Mouse (Mus musculus) forebrain, embryonic 11.5 days (tissue): ENCODE measurements around the gene Prdm16. TPM values are rescaled to one million over a fixed set of nuclear protein-coding genes. Genes with fewer than 3 reads are reported as not detected.

Experiments used
- ATAC-seq: fragments of 200-750 bp; cut with Nextera tagmentation; replicated peaks from 2 replicates; pipeline ENCODE4 v1.8.0; 2017; ENCODE audit warnings: moderate TSS enrichment; ENCODE audit not compliant: low FRiP score
- DNase-seq: peaks from one replicate; pipeline ENCODE4 v3.0.0-alpha.2; 2017; ENCODE audit warnings: low spot score
- H3K27ac ChIP-seq: fragments of 300-500 bp; sonication (generic); 2 replicates; pipeline ENCODE4 v1.5.1; 2014; ENCODE audit warnings: low read depth, low read length
- H3K27me3 ChIP-seq: fragments of 300-500 bp; sonication (generic); 2 replicates; pipeline ENCODE4 v1.6.1; 2014; ENCODE audit warnings: mild to moderate bottlenecking, low read length, mixed read lengths; ENCODE audit not compliant: control insufficient read depth, insufficient read depth
- H3K36me3 ChIP-seq: fragments of 300-500 bp; sonication (generic); 2 replicates; pipeline ENCODE4 v1.6.1; 2014; ENCODE audit warnings: mild to moderate bottlenecking, low read length, moderate library complexity, mixed read lengths; ENCODE audit not compliant: control insufficient read depth, insufficient read depth
- H3K4me1 ChIP-seq: fragments of 300-500 bp; sonication (generic); replicated peaks from 2 replicates; pipeline ENCODE4 v1.6.1; 2014; ENCODE audit warnings: low read length, mixed read lengths; ENCODE audit not compliant: control insufficient read depth, insufficient read depth
- H3K4me2 ChIP-seq: fragments of 300-500 bp; sonication (generic); 2 replicates; pipeline ENCODE4 v1.6.1; 2014; ENCODE audit warnings: low read depth, mild to moderate bottlenecking, low read length, moderate library complexity, mixed read lengths; ENCODE audit not compliant: severe bottlenecking
- H3K4me3 ChIP-seq: fragments of 300-500 bp; sonication (generic); 2 replicates; pipeline ENCODE4 v1.5.1; 2014; ENCODE audit warnings: low read depth, low read length
- H3K9ac ChIP-seq: fragments of 300-500 bp; sonication (generic); 2 replicates; pipeline ENCODE4 v1.6.1; 2014; ENCODE audit warnings: low read length
- H3K9me3 ChIP-seq: fragments of 300-500 bp; sonication (generic); 2 replicates; pipeline ENCODE4 v1.6.1; 2016; ENCODE audit warnings: low read length, mixed read lengths; ENCODE audit not compliant: control insufficient read depth
- WGBS: fragments of 180-500 bp; shearing (Covaris S2); extraction: QIAGEN DNeasy Blood & Tissue Kit; methylation state at CpG from one replicate; pipeline ENCODE4 v1.1.7; 2014; 5-methylcytosine and 5-hydroxymethylcytosine counted together
- polyA plus RNA-seq: library from polyadenylated mRNA; unstranded; fragments of >200 nt; fragmentation: Nextera tagmentation; extraction: Ambion mirVana; gene quantifications from 2 replicates; pipeline ENCODE4 v1.2.1, GENCODE M21; 2014

The Prdm16 gene
- polyA plus RNA-seq, 1 experiment from 2014 or later, result 49.3 TPM

GRCm38 (mm10) chr4:154360850-154361249 is 275.8 kb downstream of the Prdm16 start:
- H3K27me3 ChIP-seq, result no peaks in the 10 kb centered on the region
- H3K4me3 ChIP-seq, result no peak overlapping the region
- H3K9ac ChIP-seq, result no peak overlapping the region
- WGBS, result 72% methylated on average over 3 of the region's 3 CpGs
- H3K36me3 ChIP-seq, result no peaks in the 10 kb centered on the region; the same call in 1 of the 2 replicates
- no peak overlapping the region for H3K4me2 ChIP-seq
- peaks cover 6% of the 10 kb centered on the region; the same call in 1 of the 2 replicates for H3K4me1 ChIP-seq
- no peaks in the 10 kb centered on the region for H3K9me3 ChIP-seq
- no peak for DNase-seq
- H3K27ac ChIP-seq, result no peak overlapping the region
- no peak for ATAC-seq

- ATAC-seq, result no peak
- H3K27me3 ChIP-seq, result no peaks in the 10 kb centered on the region
Observed at GRCm38 (mm10) chr4:154360441-154360840, 276.2 kb downstream of the Prdm16 start.

GRCm38 (mm10) chr4:154359762-154360300 is 276.8 kb downstream of the Prdm16 start:
- no peaks in the 10 kb centered on the region for H3K27me3 ChIP-seq
- ATAC-seq (no peak), DNase-seq (no peak)
- no peaks in the 10 kb centered on the region for H3K9me3 ChIP-seq
- no peak overlapping the region for H3K9ac ChIP-seq
- no peaks in the 10 kb centered on the region for H3K36me3 ChIP-seq
- H3K4me2 ChIP-seq, result no peak overlapping the region
- H3K27ac ChIP-seq, result no peak overlapping the region
- WGBS, result 75% methylated on average over 9 of the region's 9 CpGs
- no peak overlapping the region for H3K4me3 ChIP-seq
- peaks cover 6% of the 10 kb centered on the region; the same call in 1 of the 2 replicates for H3K4me1 ChIP-seq

More at GRCm38 (mm10) chr4:154360441-154360840, 276.2 kb downstream of the Prdm16 start:
- Histone ChIP-seq H3K4me3 (no peak overlapping the region), H3K9me3 (no peaks in the 10 kb centered on the region), H3K27ac (no peak overlapping the region), H3K36me3 (no peaks in the 10 kb centered on the region), H3K9ac (no peak overlapping the region), H3K4me1 (peaks cover 6% of the 10 kb centered on the region; the same call in 1 of the 2 replicates), H3K4me2 (no peak overlapping the region)
- no peak for DNase-seq
- 86% methylated on average over 6 of the region's 7 CpGs for WGBS

- 53% methylated on average over 11 of the region's 11 CpGs for WGBS
- no peak for ATAC-seq
- no peaks in the 10 kb centered on the region for H3K27me3 ChIP-seq
- H3K9me3 ChIP-seq, result no peaks in the 10 kb centered on the region
- H3K36me3 ChIP-seq, result no peaks in the 10 kb centered on the region
- DNase-seq, result no peak
- H3K27ac ChIP-seq, result no peak overlapping the region
- H3K4me2 ChIP-seq, result no peak overlapping the region
- peaks cover 6% of the 10 kb centered on the region; the same call in 1 of the 2 replicates for H3K4me1 ChIP-seq
- no peak overlapping the region for H3K9ac ChIP-seq
- no peak overlapping the region for H3K4me3 ChIP-seq
Observed at GRCm38 (mm10) chr4:154358816-154359215, 277.9 kb downstream of the Prdm16 start.

GRCm38 (mm10) chr4:154358370-154358769 is 278.3 kb downstream of the Prdm16 start:
- H3K9ac ChIP-seq, result no peak overlapping the region
- H3K9me3 ChIP-seq, result no peaks in the 10 kb centered on the region
- ATAC-seq (no peak), DNase-seq (no peak)
- no peak overlapping the region for H3K4me3 ChIP-seq
- H3K4me1 ChIP-seq, result peaks cover 6% of the 10 kb centered on the region; the same call in 1 of the 2 replicates
- 80% methylated on average over 5 of the region's 5 CpGs for WGBS
- H3K27me3 ChIP-seq, result no peaks in the 10 kb centered on the region
- H3K4me2 ChIP-seq, result no peak overlapping the region
- H3K27ac ChIP-seq, result no peak overlapping the region
- H3K36me3 ChIP-seq, result no peaks in the 10 kb centered on the region

- 93% methylated on average over 5 of the region's 5 CpGs for WGBS
- Histone ChIP-seq H3K9ac (no peak overlapping the region), H3K27ac (no peak overlapping the region), H3K36me3 (no peaks in the 10 kb centered on the region), H3K9me3 (no peaks in the 10 kb centered on the region), H3K27me3 (no peaks in the 10 kb centered on the region), H3K4me3 (no peak overlapping the region), H3K4me2 (no peak overlapping the region), H3K4me1 (peaks cover 6% of the 10 kb centered on the region; the same call in 1 of the 2 replicates)
- ATAC-seq (no peak), DNase-seq (no peak)
Observed at GRCm38 (mm10) chr4:154355408-154355807, 281.3 kb downstream of the Prdm16 start.

- Histone ChIP-seq H3K4me1 (no peaks in the 10 kb centered on the region), H3K27ac (no peak overlapping the region), H3K27me3 (no peaks in the 10 kb centered on the region), H3K4me2 (no peak overlapping the region), H3K4me3 (no peak overlapping the region), H3K9ac (no peak overlapping the region), H3K9me3 (no peaks in the 10 kb centered on the region), H3K36me3 (no peaks in the 10 kb centered on the region)
- ATAC-seq (no peak), DNase-seq (no peak)
- WGBS, result 66% methylated on average over 13 of the region's 13 CpGs
Observed at GRCm38 (mm10) chr4:154352246-154352645, 284.4 kb downstream of the Prdm16 start.

GRCm38 (mm10) chr4:154348197-154348786 is 288.4 kb downstream of the Prdm16 start:
- H3K4me3 ChIP-seq, result no peak overlapping the region
- no peaks in the 10 kb centered on the region for H3K9me3 ChIP-seq
- no peak overlapping the region for H3K4me2 ChIP-seq
- no peak for ATAC-seq
- no peaks in the 10 kb centered on the region for H3K27me3 ChIP-seq
- 63% methylated on average over 11 of the region's 11 CpGs for WGBS
- no peak overlapping the region for H3K9ac ChIP-seq
- no peak overlapping the region for H3K27ac ChIP-seq
- DNase-seq, result no peak
- H3K4me1 ChIP-seq, result peaks cover 6% of the 10 kb centered on the region; the same call in 1 of the 2 replicates
- H3K36me3 ChIP-seq, result no peaks in the 10 kb centered on the region
